Mouse (Mus musculus): Measurements from ENCODE around the gene Il22.

DNA sequence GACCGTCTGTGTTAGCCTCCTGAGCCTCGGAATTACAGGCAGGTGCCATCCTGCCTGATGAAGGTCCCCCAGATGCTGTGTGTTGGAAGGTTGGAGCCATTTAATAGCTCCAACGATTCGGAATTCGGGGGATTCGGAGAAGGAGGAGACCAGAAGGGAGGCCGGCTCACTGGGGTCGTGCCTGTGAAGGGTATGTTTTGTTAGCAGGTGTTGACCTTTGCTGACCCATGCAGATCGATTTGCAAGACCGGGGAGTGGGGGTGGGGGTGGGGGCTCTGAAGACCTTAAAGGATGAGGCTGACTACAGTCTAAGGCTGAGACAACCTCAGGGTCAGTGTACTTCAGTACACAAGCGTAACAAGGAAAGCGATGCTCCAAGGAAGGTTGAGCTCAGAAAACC, 35.5 kb upstream of the Il22 start:
- TF ChIP-seq CTCF (IDR thresholded peaks at IDR 0.05) (no peak), POLR2A (IDR thresholded peaks at IDR 0.05; ENCODE audit: insufficient read depth, low read depth, low read length) (no peak), EP300 (IDR thresholded peaks at IDR 0.05; ENCODE audit: insufficient read depth, low read depth, low read length) (no peak)

Data from heart, adult 2 months (tissue).